Mouse (Mus musculus) layer of hippocampus, postnatal 25 days (tissue): ENCODE results near the gene Tmem229a. TPM values are rescaled to one million over a fixed set of nuclear protein-coding genes. Genes with fewer than 3 reads are reported as not detected.

Source experiments
- total RNA-seq, 2 experiments: library from RNA; stranded (reverse); gene quantifications; 2 replicates each; pipeline ENCODE4 v1.2.3; 2021

Gene Tmem229a
- total RNA-seq, 2 experiments from 2014 or later = 48.0 to 48.9 TPM

Other genes starting within 250 kb of the Tmem229a start
- not detected for gene Hyal6, start 223.1 kb downstream of the Tmem229a start, total RNA-seq
- gene Hyal4, start 208.0 kb downstream of the Tmem229a start, total RNA-seq = not detected
- not detected for gene Spam1, start 165.1 kb downstream of the Tmem229a start, total RNA-seq
- gene Hyal5, start 98.3 kb downstream of the Tmem229a start, total RNA-seq = not detected